Mouse (Mus musculus) forebrain, embryonic 10.5 days (tissue): Measurements from ENCODE around the gene Cadm2. TPM values are rescaled to one million over a fixed set of nuclear protein-coding genes. Genes with fewer than 3 reads are reported as not detected.

ENCODE experiments used
- DNase-seq: peaks from one replicate; pipeline ENCODE4 v3.0.0-alpha.2; 2017; ENCODE audit warnings: low spot score; ENCODE audit errors: extremely low spot score
- H3K27ac ChIP-seq: fragments of 300-500 bp; sonication (generic); 2 replicates; pipeline ENCODE4 v1.5.1; 2016; ENCODE audit warnings: mild to moderate bottlenecking
- H3K27me3 ChIP-seq: fragments of 300-500 bp; sonication (generic); 2 replicates; pipeline ENCODE4 v1.6.1; 2016; ENCODE audit warnings: mild to moderate bottlenecking; ENCODE audit not compliant: poor library complexity, severe bottlenecking
- H3K36me3 ChIP-seq: fragments of 300-500 bp; sonication (generic); replicated peaks from 2 replicates; pipeline ENCODE4 v1.6.1; 2016; ENCODE audit warnings: mild to moderate bottlenecking, moderate library complexity
- H3K4me1 ChIP-seq: fragments of 300-500 bp; sonication (generic); 2 replicates; pipeline ENCODE4 v1.6.1; 2016
- H3K4me3 ChIP-seq: fragments of 300-500 bp; sonication (generic); 2 replicates; pipeline ENCODE4 v1.5.1; 2016; ENCODE audit warnings: mild to moderate bottlenecking, moderate library complexity
- H3K9me3 ChIP-seq: fragments of 300-500 bp; sonication (generic); 2 replicates; pipeline ENCODE4 v1.6.1; 2016; ENCODE audit warnings: mild to moderate bottlenecking, moderate library complexity
- WGBS: fragments of 180-500 bp; shearing (Covaris S2); methylation state at CpG from one replicate; pipeline ENCODE4 v1.1.7; 2016; 5-methylcytosine and 5-hydroxymethylcytosine counted together
- polyA plus RNA-seq: library from polyadenylated mRNA; unstranded; fragments of >200 nt; fragmentation: Nextera tagmentation; extraction: Ambion mirVana; gene quantifications from 2 replicates; pipeline ENCODE4 v1.2.1, GENCODE M21; 2016

Gene Cadm2
- 1.6 and 2.9 TPM in 2 replicates for polyA plus RNA-seq

- peaks cover 8% of the 10 kb centered on the region; the same call in 1 of the 2 replicates for H3K9me3 ChIP-seq
- H3K4me1 ChIP-seq: peaks cover 18% of the 10 kb centered on the region
- peak; percentile 93 for DNase-seq
- WGBS: 1% methylated on average over 35 of the region's 35 CpGs
- peaks cover 36% of the 10 kb centered on the region for H3K27me3 ChIP-seq
- H3K27ac ChIP-seq: peak within 1 kb of the TSS; percentile 78
- peak within 1 kb of the TSS; percentile 81 for H3K4me3 ChIP-seq
- H3K36me3 ChIP-seq: no peaks in the 10 kb centered on the region
Observed at GRCm38 (mm10) chr16:67620826-67621505, at the start of gene Cadm2. Cadm2 (minus strand) TSS chr16:67620908.

- Histone ChIP-seq H3K4me1 (no peaks in the 10 kb centered on the region), H3K4me3 (no peak overlapping the region), H3K36me3 (no peaks in the 10 kb centered on the region), H3K9me3 (no peaks in the 10 kb centered on the region), H3K27me3 (no peaks in the 10 kb centered on the region), H3K27ac (no peak overlapping the region)
- no peak for DNase-seq
- WGBS: 94% methylated on average over 3 of the region's 3 CpGs
Observed at GRCm38 (mm10) chr16:67646930-67647329, 26.2 kb upstream of the Cadm2 start.

- no peak for DNase-seq
- no peaks in the 10 kb centered on the region for H3K9me3 ChIP-seq
- no peak overlapping the region for H3K4me3 ChIP-seq
- 97% methylated on average over 4 of the region's 4 CpGs for WGBS
- H3K27ac ChIP-seq: no peak overlapping the region
- no peaks in the 10 kb centered on the region for H3K4me1 ChIP-seq
- H3K27me3 ChIP-seq: no peaks in the 10 kb centered on the region
- H3K36me3 ChIP-seq: no peaks in the 10 kb centered on the region
Observed at GRCm38 (mm10) chr16:67643651-67644050, 22.9 kb upstream of the Cadm2 start.

- peaks cover 18% of the 10 kb centered on the region for H3K4me1 ChIP-seq
- peaks cover 36% of the 10 kb centered on the region for H3K27me3 ChIP-seq
- peak overlapping the region; percentile 81 for H3K4me3 ChIP-seq
- peaks cover 8% of the 10 kb centered on the region; the same call in 1 of the 2 replicates for H3K9me3 ChIP-seq
- peak overlapping the region; percentile 78 for H3K27ac ChIP-seq
- WGBS: under 1% methylated on average over 47 of the region's 61 CpGs
- peak; percentile 71 for DNase-seq
- H3K36me3 ChIP-seq: no peaks in the 10 kb centered on the region
Observed at GRCm38 (mm10) chr16:67619906-67620781, 564 bp downstream of the Cadm2 start.

- under 1% methylated on average over 16 of the region's 16 CpGs for WGBS
Observed at GRCm38 (mm10) chr16:67619416-67619815, 1.3 kb downstream of the Cadm2 start.

GRCm38 (mm10) chr16:67618817-67619216, 1.9 kb downstream of the Cadm2 start:
- H3K36me3 ChIP-seq: no peaks in the 10 kb centered on the region
- peaks cover 36% of the 10 kb centered on the region for H3K27me3 ChIP-seq
- WGBS: 3% methylated on average over 13 of the region's 13 CpGs
- peak; percentile 19 for DNase-seq
- peaks cover 8% of the 10 kb centered on the region; the same call in 1 of the 2 replicates for H3K9me3 ChIP-seq
- peak overlapping the region; percentile 81 for H3K4me3 ChIP-seq
- H3K27ac ChIP-seq: no peak overlapping the region
- H3K4me1 ChIP-seq: peaks cover 20% of the 10 kb centered on the region

More at GRCm38 (mm10) chr16:67619416-67619815, 1.3 kb downstream of the Cadm2 start:
- Histone ChIP-seq H3K27ac (peak overlapping the region; percentile 78), H3K4me3 (peak overlapping the region; percentile 81), H3K27me3 (peaks cover 36% of the 10 kb centered on the region), H3K9me3 (peaks cover 8% of the 10 kb centered on the region; the same call in 1 of the 2 replicates), H3K36me3 (no peaks in the 10 kb centered on the region), H3K4me1 (peaks cover 18% of the 10 kb centered on the region)
- DNase-seq: no peak

GRCm38 (mm10) chr16:67617811-67618210, 2.9 kb downstream of the Cadm2 start:
- Histone ChIP-seq H3K36me3 (no peaks in the 10 kb centered on the region), H3K27ac (peak overlapping the region; percentile 69), H3K4me1 (peaks cover 24% of the 10 kb centered on the region), H3K9me3 (peaks cover 8% of the 10 kb centered on the region; the same call in 1 of the 2 replicates), H3K4me3 (peak overlapping the region; percentile 56), H3K27me3 (peaks cover 36% of the 10 kb centered on the region)
- under 1% methylated on average over 25 of the region's 25 CpGs for WGBS
- DNase-seq: peak; percentile 49

- peaks cover 28% of the 10 kb centered on the region for H3K4me1 ChIP-seq
- WGBS: 33% methylated on average over 1 of the region's 1 CpGs
- peaks cover 36% of the 10 kb centered on the region for H3K27me3 ChIP-seq
- no peak for DNase-seq
- peak overlapping the region; percentile 69; the same call in 1 of the 2 replicates for H3K27ac ChIP-seq
- H3K36me3 ChIP-seq: no peaks in the 10 kb centered on the region
- H3K9me3 ChIP-seq: peaks cover 8% of the 10 kb centered on the region; the same call in 1 of the 2 replicates
- H3K4me3 ChIP-seq: peak overlapping the region; percentile 56
Observed at GRCm38 (mm10) chr16:67617256-67617655, 3.5 kb downstream of the Cadm2 start.

- 27% methylated on average over 2 of the region's 2 CpGs for WGBS
- peaks cover 53% of the 10 kb centered on the region for H3K4me1 ChIP-seq
- peaks cover 8% of the 10 kb centered on the region; the same call in 1 of the 2 replicates for H3K9me3 ChIP-seq
- no peak overlapping the region for H3K4me3 ChIP-seq
- peaks cover 23% of the 10 kb centered on the region for H3K27me3 ChIP-seq
- H3K36me3 ChIP-seq: no peaks in the 10 kb centered on the region
- H3K27ac ChIP-seq: 0 out of 2 replicates have a peak overlapping the region, but pooled peaks have one; percentile 35
- DNase-seq: no peak
Observed at GRCm38 (mm10) chr16:67613876-67614275, 6.8 kb downstream of the Cadm2 start.

- H3K36me3 ChIP-seq: no peaks in the 10 kb centered on the region
- peak overlapping the region; percentile 8; the same call in 1 of the 2 replicates for H3K4me3 ChIP-seq
- no peaks in the 10 kb centered on the region for H3K9me3 ChIP-seq
- H3K27me3 ChIP-seq: no peaks in the 10 kb centered on the region
- peak overlapping the region; percentile 80 for H3K27ac ChIP-seq
- H3K4me1 ChIP-seq: peaks cover 42% of the 10 kb centered on the region
- WGBS: 19% methylated on average over 7 of the region's 7 CpGs
- no peak for DNase-seq
Observed at GRCm38 (mm10) chr16:67610904-67611681, 9.6 kb downstream of the Cadm2 start.

GRCm38 (mm10) chr16:67609116-67609515, 11.6 kb downstream of the Cadm2 start:
- no peaks in the 10 kb centered on the region for H3K36me3 ChIP-seq
- DNase-seq: no peak
- H3K4me3 ChIP-seq: no peak overlapping the region
- peaks cover 42% of the 10 kb centered on the region for H3K4me1 ChIP-seq
- no peak overlapping the region for H3K27ac ChIP-seq
- H3K27me3 ChIP-seq: no peaks in the 10 kb centered on the region
- H3K9me3 ChIP-seq: no peaks in the 10 kb centered on the region
- 75% methylated on average over 4 of the region's 4 CpGs for WGBS

GRCm38 (mm10) chr16:67608499-67608898, 12.2 kb downstream of the Cadm2 start:
- peaks cover 37% of the 10 kb centered on the region for H3K4me1 ChIP-seq
- H3K9me3 ChIP-seq: no peaks in the 10 kb centered on the region
- H3K27me3 ChIP-seq: no peaks in the 10 kb centered on the region
- no peak overlapping the region for H3K27ac ChIP-seq
- H3K36me3 ChIP-seq: no peaks in the 10 kb centered on the region
- WGBS: 84% methylated on average over 3 of the region's 3 CpGs
- no peak overlapping the region for H3K4me3 ChIP-seq
- no peak for DNase-seq
